Mouse (Mus musculus) cortical plate, adult 2 months (tissue): Measurements from ENCODE around the gene Fbxl20. TPM values are rescaled to one million over a fixed set of nuclear protein-coding genes. Genes with fewer than 3 reads are reported as not detected.

Source experiments
- H3K27ac ChIP-seq: fragments of 200-500 bp; 2 replicates; pipeline ENCODE4 v1.5.1; 2012; ENCODE audit warnings: low read length, control low read depth, inconsistent platforms; ENCODE audit not compliant: insufficient read depth
- H3K4me1 ChIP-seq: fragments of 200-500 bp; 2 replicates; pipeline ENCODE4 v1.6.1; 2011; ENCODE audit warnings: low read length; ENCODE audit not compliant: control insufficient read depth, insufficient read depth
- H3K4me3 ChIP-seq: fragments of 200-500 bp; 2 replicates; pipeline ENCODE4 v1.5.1; 2011; ENCODE audit warnings: mild to moderate bottlenecking, low read length, control low read depth; ENCODE audit not compliant: insufficient read depth
- CTCF ChIP-seq: fragments of 200-500 bp; IDR thresholded peaks from 2 replicates; pipeline ENCODE4 v1.5.1; 2011; ENCODE audit warnings: mild to moderate bottlenecking, control low read depth, low read length; ENCODE audit not compliant: insufficient read depth; ENCODE audit errors: extremely low read depth
- POLR2A ChIP-seq: fragments of 200-500 bp; IDR thresholded peaks from 2 replicates; pipeline ENCODE4 v1.6.1; 2011; ENCODE audit warnings: mild to moderate bottlenecking, low read length, control low read depth; ENCODE audit not compliant: insufficient read depth; ENCODE audit errors: extremely low read depth
- polyA plus RNA-seq: library from polyadenylated mRNA; depleted of rRNA; stranded (reverse); fragments of >200 nt; gene quantifications from 2 replicates; pipeline ENCODE4 v1.2.3, GENCODE M21; 2012

The Fbxl20 gene
- polyA plus RNA-seq, 1 experiment = 25.0 TPM

- TF ChIP-seq POLR2A (no peak), CTCF (no peak)
- Histone ChIP-seq H3K27ac (no peak overlapping the region), H3K4me1 (no peaks in the 10 kb centered on the region)
Measured at GRCm38 (mm10) chr11:98101332-98101731, 48.9 kb downstream of the Fbxl20 start.

GRCm38 (mm10) chr11:98090583-98090982 is 59.6 kb downstream of the Fbxl20 start:
- H3K4me3 ChIP-seq = no peak overlapping the region
- TF ChIP-seq CTCF (no peak), POLR2A (no peak)
- peaks cover 4% of the 10 kb centered on the region for H3K4me1 ChIP-seq
- no peak overlapping the region for H3K27ac ChIP-seq

More at GRCm38 (mm10) chr11:98101332-98101731, 48.9 kb downstream of the Fbxl20 start:
- no peak overlapping the region for H3K4me3 ChIP-seq

GRCm38 (mm10) chr11:98088224-98088623 is 62.0 kb downstream of the Fbxl20 start:
- no peak for TF ChIP-seq POLR2A
- Histone ChIP-seq H3K4me3 (no peak overlapping the region), H3K27ac (no peak overlapping the region)

GRCm38 (mm10) chr11:98086574-98086973 is 63.6 kb downstream of the Fbxl20 start:
- H3K27ac ChIP-seq = no peak overlapping the region
- TF ChIP-seq POLR2A (no peak), CTCF (no peak)

More at GRCm38 (mm10) chr11:98088224-98088623, 62.0 kb downstream of the Fbxl20 start:
- H3K4me1 ChIP-seq = peaks cover 4% of the 10 kb centered on the region

GRCm38 (mm10) chr11:98086141-98086540 is 64.1 kb downstream of the Fbxl20 start:
- peaks cover 4% of the 10 kb centered on the region for H3K4me1 ChIP-seq
- TF ChIP-seq POLR2A (no peak), CTCF (no peak)
- no peak overlapping the region for H3K4me3 ChIP-seq
- no peak overlapping the region for H3K27ac ChIP-seq

More at GRCm38 (mm10) chr11:98086574-98086973, 63.6 kb downstream of the Fbxl20 start:
- peaks cover 4% of the 10 kb centered on the region for H3K4me1 ChIP-seq
- no peak overlapping the region for H3K4me3 ChIP-seq

GRCm38 (mm10) chr11:98082745-98083144 is 67.5 kb downstream of the Fbxl20 start:
- Histone ChIP-seq H3K4me1 (peaks cover 4% of the 10 kb centered on the region), H3K27ac (no peak overlapping the region), H3K4me3 (no peak overlapping the region)
- TF ChIP-seq CTCF (no peak), POLR2A (no peak)

GRCm38 (mm10) chr11:98080450-98080849 is 69.8 kb downstream of the Fbxl20 start:
- Histone ChIP-seq H3K4me1 (no peaks in the 10 kb centered on the region), H3K4me3 (no peak overlapping the region), H3K27ac (no peak overlapping the region)
- TF ChIP-seq CTCF (no peak), POLR2A (no peak)

GRCm38 (mm10) chr11:98077086-98077485 is 73.1 kb downstream of the Fbxl20 start:
- H3K4me1 ChIP-seq = no peaks in the 10 kb centered on the region
- TF ChIP-seq POLR2A (no peak), CTCF (no peak)
- H3K27ac ChIP-seq = no peak overlapping the region
- no peak overlapping the region for H3K4me3 ChIP-seq

GRCm38 (mm10) chr11:98075195-98075808 is 74.9 kb downstream of the Fbxl20 start:
- H3K4me3 ChIP-seq = no peak overlapping the region
- peak; percentile 87 for TF ChIP-seq CTCF
- no peak for TF ChIP-seq POLR2A
- H3K27ac ChIP-seq = no peak overlapping the region
- H3K4me1 ChIP-seq = no peaks in the 10 kb centered on the region

GRCm38 (mm10) chr11:98073442-98073841 is 76.8 kb downstream of the Fbxl20 start:
- no peak overlapping the region for H3K27ac ChIP-seq
- TF ChIP-seq POLR2A = no peak
- TF ChIP-seq CTCF = no peak
- H3K4me3 ChIP-seq = no peak overlapping the region
- H3K4me1 ChIP-seq = no peaks in the 10 kb centered on the region

GRCm38 (mm10) chr11:98067255-98067654 is 82.9 kb downstream of the Fbxl20 start:
- H3K27ac ChIP-seq = no peak overlapping the region
- no peak for TF ChIP-seq POLR2A
- no peak for TF ChIP-seq CTCF
- peaks cover 1% of the 10 kb centered on the region; the same call in 1 of the 2 replicates for H3K4me1 ChIP-seq
- no peak overlapping the region for H3K4me3 ChIP-seq

GRCm38 (mm10) chr11:98066201-98066600 is 84.0 kb downstream of the Fbxl20 start:
- H3K27ac ChIP-seq = no peak overlapping the region
- peaks cover 2% of the 10 kb centered on the region; the same call in 1 of the 2 replicates for H3K4me1 ChIP-seq
- H3K4me3 ChIP-seq = no peak overlapping the region
- TF ChIP-seq CTCF (no peak), POLR2A (no peak)
